Mouse (Mus musculus): ENCODE measurements at regions not wholly inside any gene's neighbourhood (a gene's known extent, or its start where the extent isn't known, plus 50 kb on each side); places are given as distances from the start of the nearest gene placed in this dataset.

- DNase-seq (ENCODE audit: low spot score in 2 of 2) = no peak
- Histone ChIP-seq H3K4me3 (no peak overlapping the region), H3K27ac (no peak overlapping the region)
- TF ChIP-seq CTCF (conservative IDR thresholded peaks at IDR 0.05) = no peak
These were observed 127.4 kb upstream of the Far2 start for GRCm38 (mm10) chr6:147919697-147920096.

DNA sequence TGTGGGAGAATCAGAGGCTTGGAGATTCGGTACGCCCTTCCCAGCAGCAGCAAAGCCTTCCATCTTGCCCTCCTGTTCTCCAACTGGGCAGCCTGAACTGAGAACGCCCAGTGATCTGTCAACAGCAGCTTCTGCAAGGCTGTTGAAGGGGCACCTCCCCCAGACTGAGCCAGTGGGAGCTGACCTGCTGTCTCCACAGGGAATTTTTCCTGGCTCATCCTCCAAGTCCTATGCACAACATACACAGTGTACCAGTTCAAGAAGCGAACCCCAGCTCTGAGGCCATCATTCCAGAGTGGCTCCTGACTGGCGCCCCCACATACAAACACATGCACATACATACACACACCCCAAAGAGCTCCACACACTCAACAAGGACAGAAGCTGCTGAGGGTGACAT lies 126.0 kb upstream of the Far2 start:
- no peak for TF ChIP-seq CTCF (conservative IDR thresholded peaks at IDR 0.05)

DNA sequence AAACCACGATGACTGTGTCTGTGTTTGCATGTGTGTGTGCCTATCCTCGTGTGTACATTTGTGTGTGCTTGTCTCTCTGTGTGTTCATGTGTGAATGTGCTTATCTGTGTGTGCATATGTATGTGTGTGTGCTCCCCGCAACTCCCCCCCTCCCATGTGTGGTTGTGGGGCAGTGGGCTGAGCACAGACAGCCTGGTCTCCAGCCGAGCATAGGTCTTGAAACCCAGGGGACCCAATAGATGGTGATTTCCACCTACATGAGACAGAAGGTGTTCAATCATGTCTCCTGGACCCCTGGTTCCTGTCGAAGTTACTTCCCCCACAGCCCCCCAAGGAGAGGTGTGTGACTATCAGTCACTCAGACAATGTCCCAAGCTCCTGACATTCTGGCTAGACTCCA lies 124.6 kb upstream of the Far2 start:
- TF ChIP-seq CTCF (conservative IDR thresholded peaks at IDR 0.05) = no peak
- H3K4me3 ChIP-seq = no peak overlapping the region
- no peak for DNase-seq (ENCODE audit: low spot score in 2 of 2)
- no peak overlapping the region for H3K27ac ChIP-seq

More for the DNA sequence above, 126.0 kb upstream of the Far2 start:
- DNase-seq (ENCODE audit: low spot score in 2 of 2) = no peak
- Histone ChIP-seq H3K27ac (no peak overlapping the region), H3K4me3 (no peak overlapping the region)

- DNase-seq (ENCODE audit: low spot score in 2 of 2) = no peak
- Histone ChIP-seq H3K4me3 (no peak overlapping the region), H3K27ac (no peak overlapping the region)
- TF ChIP-seq CTCF (conservative IDR thresholded peaks at IDR 0.05) = no peak
These were observed 123.8 kb upstream of the Far2 start for GRCm38 (mm10) chr6:147923246-147923645.

- TF ChIP-seq CTCF (conservative IDR thresholded peaks at IDR 0.05) = no peak
- H3K4me3 ChIP-seq = no peak overlapping the region
- DNase-seq (ENCODE audit: low spot score in 2 of 2) = no peak
- no peak overlapping the region for H3K27ac ChIP-seq
These were observed 118.1 kb upstream of the Far2 start for GRCm38 (mm10) chr6:147928951-147929350.

- H3K4me3 ChIP-seq = no peak overlapping the region
- DNase-seq (ENCODE audit: low spot score in 2 of 2) = no peak
- no peak for TF ChIP-seq CTCF (conservative IDR thresholded peaks at IDR 0.05)
- H3K27ac ChIP-seq = no peak overlapping the region
These were observed 103.0 kb upstream of the Far2 start for GRCm38 (mm10) chr6:147944020-147944419.

DNA sequence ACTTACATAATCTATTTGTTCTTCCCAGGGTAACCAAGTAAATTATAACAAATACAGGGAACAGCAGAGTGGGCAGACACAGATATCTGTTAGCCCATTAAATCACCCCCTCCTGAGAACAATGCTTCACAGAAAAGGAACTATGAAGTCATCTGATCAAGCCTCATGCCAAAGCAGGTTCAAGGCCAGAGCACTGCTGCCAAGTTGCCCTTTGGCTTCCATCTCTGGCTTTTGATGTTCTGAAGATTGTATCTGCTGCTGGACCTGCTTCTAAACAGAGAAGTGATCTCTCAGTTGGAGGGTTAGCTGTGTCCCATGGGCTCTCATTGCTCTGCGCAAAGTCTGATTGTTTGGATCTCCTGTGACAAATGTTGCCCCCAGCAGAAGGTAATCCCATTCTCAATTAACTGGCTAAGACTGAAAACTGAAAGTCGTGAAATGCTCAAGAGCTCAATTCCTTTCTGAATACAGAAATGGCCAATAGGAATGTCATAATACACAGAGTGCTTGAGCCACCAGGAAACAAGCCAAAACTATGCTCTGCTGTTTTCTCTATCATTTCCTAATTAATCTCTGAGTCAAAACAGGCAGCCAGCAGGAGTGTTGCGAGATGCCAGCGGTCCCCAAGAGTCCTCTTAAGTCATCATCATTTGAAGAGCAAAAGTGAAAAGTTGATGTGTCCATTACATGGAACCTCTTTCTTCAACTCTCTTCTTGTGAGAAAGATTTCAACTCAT lies 102.0 kb upstream of the Far2 start:
- TF ChIP-seq CTCF (conservative IDR thresholded peaks at IDR 0.05) = no peak
- no peak for DNase-seq (ENCODE audit: low spot score in 2 of 2)
- Histone ChIP-seq H3K27ac (no peak overlapping the region), H3K4me3 (no peak overlapping the region)

DNA sequence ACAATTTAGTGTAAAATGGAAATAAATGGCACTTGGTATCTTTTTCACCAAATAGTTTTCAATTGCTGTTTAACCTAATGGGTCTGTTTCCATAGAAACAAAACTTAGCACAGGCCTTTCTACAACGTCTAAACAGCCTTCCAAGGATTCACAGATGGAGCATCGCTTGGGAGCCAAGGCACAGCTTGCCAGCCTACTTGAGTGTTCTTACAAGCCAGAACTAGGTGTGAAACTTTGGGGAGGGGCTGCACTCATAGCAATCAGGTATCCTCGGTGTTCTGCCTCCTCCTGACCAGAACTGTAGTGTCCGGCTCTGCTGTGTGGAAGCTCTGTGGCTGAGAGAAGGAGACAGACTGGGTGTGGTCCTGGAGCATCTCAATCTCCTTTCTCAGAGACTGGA lies 99.1 kb upstream of the Far2 start:
- Histone ChIP-seq H3K4me3 (no peak overlapping the region), H3K27ac (peak overlapping the region; percentile 64; the same call in 1 of the 2 replicates)
- no peak for TF ChIP-seq CTCF (conservative IDR thresholded peaks at IDR 0.05)
- peak; percentile 38 to 65 for DNase-seq (ENCODE audit: low spot score in 2 of 2)

DNA sequence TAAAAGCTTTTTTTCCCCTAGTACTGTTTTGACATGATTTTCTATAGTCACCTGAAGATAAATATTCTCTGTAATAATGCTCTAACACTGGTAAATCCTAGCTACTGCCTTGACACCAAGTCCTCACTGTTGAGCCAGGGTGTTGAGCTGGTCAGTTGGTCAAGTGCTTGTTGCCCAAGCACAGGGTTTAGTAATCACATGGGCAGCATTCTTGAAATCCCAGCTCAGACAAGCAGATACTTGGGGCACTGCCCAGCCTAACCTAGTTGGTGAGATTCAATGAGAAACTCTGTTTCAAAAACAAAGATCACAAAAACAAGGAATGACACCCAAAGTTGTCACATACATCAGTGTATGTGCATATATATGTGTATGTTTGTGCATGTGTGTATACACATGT lies 95.4 kb upstream of the Far2 start:
- H3K27ac ChIP-seq = no peak overlapping the region
- no peak overlapping the region for H3K4me3 ChIP-seq
- no peak for TF ChIP-seq CTCF (conservative IDR thresholded peaks at IDR 0.05)
- DNase-seq (ENCODE audit: low spot score in 2 of 2) = no peak

DNA sequence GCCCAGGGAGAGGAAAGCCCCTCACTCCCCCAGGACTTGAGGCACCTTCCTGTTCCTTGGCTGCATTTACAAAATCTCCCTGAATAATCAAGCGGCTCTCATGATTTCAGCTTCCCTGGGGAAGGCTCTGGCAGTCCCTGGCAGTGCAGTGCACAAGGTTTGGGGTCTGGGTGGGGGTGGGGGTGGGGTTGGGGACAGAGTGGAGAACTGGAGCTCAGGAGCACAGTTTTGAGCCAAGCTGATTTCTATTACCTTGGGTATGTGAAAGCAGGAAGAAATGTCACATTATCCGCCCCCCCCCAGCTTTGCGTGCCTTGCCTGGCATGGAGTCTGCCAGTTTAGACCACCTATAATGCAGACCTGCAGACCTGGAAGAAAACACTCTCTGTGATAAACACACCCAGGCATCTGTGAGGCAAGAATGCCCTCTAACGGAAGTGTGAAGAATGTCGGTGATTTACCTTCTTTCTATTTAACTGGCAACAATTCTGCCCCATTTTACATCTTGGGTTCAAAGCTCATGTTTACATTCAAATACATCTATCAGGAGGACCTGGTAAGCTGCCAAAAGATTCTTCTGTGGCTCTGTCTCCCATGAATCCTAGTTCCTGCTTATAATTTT lies 93.9 kb upstream of the Far2 start:
- H3K4me3 ChIP-seq = no peak overlapping the region
- H3K27ac ChIP-seq = no peak overlapping the region
- TF ChIP-seq CTCF (conservative IDR thresholded peaks at IDR 0.05) = peak; percentile 78
- peak; percentile 4 to 37 for DNase-seq (ENCODE audit: low spot score in 2 of 2)

GRCm38 (mm10) chr6:147953753-147954152 lies 93.3 kb upstream of the Far2 start:
- H3K4me3 ChIP-seq = no peak overlapping the region
- no peak for DNase-seq (ENCODE audit: low spot score in 2 of 2)
- no peak overlapping the region for H3K27ac ChIP-seq
- no peak for TF ChIP-seq CTCF (conservative IDR thresholded peaks at IDR 0.05)

DNA sequence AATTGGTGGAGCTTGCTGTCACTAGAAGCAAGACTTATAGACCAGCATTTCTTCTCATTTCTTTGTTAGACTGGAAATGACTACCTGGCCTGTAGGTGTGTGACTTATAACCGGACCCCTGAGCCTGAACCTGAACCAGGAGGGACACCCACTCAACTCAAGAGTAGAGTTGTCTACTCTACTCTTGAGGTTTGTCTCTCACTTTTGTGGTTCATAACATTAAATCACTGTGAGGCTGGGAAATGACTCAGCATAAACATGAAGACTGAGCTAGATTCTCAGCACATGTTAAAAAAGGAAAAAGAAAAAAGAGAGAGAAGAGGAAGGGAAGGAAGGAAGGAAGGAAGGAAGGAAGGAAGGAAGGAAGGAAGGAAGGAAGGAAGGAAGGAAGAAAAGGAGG lies 92.8 kb upstream of the Far2 start:
- no peak overlapping the region for H3K27ac ChIP-seq
- no peak for DNase-seq (ENCODE audit: low spot score in 2 of 2)
- no peak overlapping the region for H3K4me3 ChIP-seq
- no peak for TF ChIP-seq CTCF (conservative IDR thresholded peaks at IDR 0.05)

- no peak for DNase-seq (ENCODE audit: low spot score in 2 of 2)
- TF ChIP-seq CTCF (conservative IDR thresholded peaks at IDR 0.05) = peak; percentile 57
- Histone ChIP-seq H3K27ac (no peak overlapping the region), H3K4me3 (no peak overlapping the region)
These were observed 91.9 kb upstream of the Far2 start for GRCm38 (mm10) chr6:147954967-147955830.
